Mouse (Mus musculus): ENCODE data around the gene Adarb1.

Gene Adarb1

DNA sequence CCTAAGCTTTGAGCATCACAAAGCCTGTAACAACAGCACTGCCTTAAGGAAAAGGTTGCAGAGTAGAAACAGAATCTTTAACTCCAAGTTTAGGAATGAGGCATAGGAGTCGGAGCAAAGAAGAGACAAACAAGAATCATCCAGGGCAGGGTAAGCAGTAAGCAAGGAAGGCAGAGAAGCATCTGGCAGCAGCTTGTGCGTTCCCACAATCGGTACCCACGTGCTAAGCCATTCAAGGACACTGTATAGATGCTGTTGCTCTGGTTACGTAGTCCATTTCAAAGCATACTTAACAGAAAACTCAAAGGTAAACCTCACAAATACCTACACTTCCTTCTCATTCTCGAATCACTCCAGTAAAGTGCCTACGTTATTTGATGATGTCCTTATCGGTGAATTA lies 35.0 kb downstream of the Adarb1 start:
- CTCF ChIA-PET, result no interaction called here

DNA sequence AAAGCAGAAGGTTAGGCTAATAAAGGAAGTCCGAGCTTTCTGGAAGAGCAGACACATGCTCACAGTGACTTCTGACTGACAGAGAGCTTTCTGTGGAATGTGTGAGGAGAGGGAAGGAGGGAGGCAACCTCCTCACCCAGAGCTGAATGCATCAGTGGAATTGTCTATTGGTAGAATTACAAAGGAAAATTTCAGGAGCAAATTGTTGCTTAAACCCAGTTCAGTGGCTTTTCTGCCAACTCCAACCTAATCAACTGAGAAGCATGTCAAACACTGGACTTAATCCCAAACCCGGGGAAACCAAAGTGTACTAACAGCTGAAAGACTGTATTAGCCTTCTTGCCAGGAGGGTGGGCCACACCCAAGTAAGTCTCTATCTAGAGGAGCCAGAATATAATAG lies 36.9 kb downstream of the Adarb1 start:
- CTCF ChIA-PET, result no interaction called here

DNA sequence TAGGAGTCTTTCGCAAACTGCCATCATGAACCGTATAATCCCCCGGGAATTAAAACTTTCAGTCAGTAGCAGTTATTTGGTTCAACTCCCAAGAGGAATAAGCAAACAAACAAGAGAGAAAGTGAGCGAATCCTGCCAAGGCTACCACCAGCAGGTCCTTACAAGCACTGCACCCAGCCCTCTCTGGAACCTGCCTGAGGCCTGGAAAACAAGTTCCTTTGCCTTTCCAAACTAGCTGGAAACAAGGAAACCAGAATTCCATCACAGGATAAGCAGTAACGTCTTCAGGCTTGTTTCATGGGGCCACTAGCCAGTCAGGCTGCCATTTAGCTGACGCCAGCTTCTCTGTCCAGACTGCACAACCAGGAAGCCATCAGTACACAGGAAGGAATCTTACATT lies 37.4 kb downstream of the Adarb1 start:
- CTCF ChIA-PET, result no interaction called here

DNA sequence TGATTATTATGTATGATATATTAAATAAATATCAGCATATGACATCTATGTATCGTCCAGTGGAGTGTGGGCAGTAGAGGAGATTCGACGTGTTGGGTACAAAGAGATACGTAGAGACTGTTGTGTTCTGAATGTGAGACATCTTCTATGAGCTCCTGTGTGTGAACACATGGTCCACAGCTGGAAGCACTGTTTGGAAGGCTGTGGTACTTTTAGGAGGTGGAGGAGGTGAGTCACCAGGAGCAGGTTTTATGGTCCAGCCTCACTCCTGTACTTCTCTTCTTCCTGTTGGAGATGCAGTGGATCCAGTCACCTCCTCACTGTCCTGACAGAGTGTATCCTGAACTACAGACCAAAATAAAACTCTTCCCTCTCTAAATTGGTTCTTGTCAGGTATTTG lies 38.9 kb downstream of the Adarb1 start:
- CTCF ChIA-PET, result no interaction called here

DNA sequence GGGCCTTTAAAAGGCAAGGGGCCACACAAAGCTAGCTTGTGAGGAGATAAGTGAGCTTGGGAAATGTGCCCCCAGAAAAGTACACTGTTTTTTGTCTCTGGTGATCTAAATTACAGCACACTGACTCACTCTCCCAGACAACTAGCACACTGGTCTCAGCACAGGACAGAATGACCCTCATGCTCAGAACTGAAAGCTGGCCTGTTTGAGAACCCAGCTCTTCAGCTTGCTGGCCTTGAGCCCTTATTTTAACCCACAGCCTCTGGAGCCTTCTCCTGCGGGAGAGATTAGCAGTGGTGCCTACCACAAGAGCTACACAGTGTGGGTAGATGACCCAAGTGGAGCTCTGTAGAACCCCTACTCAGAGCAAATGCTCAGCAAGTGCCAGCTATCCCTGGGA lies 42.0 kb downstream of the Adarb1 start:
- CTCF ChIA-PET, result no interaction called here

DNA sequence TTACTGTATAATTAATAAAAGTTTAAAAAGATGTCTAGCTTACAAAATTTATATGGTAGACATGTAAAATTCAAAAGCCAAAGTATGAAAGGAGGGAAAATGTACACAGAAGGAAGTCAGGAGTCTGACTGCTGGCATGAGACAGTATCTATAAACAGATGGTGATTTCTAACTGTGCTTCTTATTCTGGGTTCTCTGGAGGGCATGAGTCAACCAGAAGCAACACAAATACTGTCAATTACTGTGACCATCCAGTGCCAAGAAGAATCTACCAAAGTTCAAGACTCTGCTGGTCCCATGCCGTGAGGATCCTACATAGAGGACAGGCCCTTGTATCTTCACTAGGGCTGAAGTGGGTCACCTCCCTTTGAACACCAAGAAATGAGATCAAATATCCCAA lies 43.1 kb downstream of the Adarb1 start:
- CTCF ChIA-PET, result no interaction called here

DNA sequence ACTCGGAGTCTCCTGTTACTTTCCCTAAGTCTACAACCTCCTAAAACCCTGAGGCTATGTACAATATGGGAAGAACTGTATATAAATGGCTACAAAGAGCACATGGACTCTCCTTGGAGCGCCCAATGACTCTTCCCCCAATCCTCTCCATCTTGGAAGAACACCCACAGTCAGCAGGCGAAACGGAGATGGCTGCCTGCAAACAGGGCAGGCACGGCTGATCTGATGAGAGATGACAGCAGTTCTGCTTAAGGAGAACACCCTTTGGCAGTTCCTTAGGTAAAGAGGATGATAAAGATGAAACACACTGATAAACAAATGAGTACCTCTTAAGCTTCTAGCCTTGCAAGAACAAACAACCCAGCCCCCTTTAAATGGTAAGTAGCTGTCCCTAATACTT lies 43.7 kb downstream of the Adarb1 start:
- CTCF ChIA-PET, result no interaction called here

DNA sequence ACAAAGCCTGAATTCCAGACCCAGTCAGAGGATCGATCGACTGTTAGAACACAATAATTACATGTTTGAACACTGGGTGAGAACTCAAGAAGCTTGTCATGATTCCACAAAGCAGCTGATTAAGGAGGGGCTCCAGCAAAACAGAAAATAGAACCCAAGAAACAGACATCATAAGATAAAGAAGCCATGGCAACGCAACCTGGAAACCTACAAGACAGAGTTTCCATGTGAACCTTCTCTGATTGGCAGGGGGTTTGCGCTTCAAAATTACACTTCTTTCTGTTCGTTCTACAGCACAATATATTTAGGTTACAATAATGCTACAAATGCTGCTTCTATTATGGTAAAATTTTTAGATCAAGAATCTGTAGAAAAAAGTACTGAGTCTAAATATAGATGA lies 47.9 kb downstream of the Adarb1 start:
- CTCF ChIA-PET, result interaction anchor here (0.7 kb wide), 1 partner anchor 839 kb away, joined by 12 read pairs; no protein-coding TSS in a partner anchor

DNA sequence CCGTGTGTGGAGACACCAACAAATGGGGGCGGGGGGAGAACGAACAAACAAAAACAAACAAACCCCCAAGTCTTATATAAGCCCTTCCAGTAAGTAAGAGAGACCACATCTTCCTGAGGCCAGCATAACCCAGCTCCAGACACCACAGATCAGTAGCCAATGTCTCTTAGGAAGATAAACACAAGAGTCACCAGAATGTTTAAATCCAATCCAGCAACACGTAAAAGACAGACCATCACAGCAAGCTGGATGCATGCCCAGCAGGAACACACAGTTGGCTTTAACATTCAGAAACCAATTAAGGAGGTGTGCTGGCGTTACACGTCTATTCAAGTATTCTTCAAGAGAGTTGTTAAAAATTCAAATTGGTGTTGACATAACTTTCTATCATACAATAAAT lies 50.1 kb downstream of the Adarb1 start:
- CTCF ChIA-PET, result no interaction called here

DNA sequence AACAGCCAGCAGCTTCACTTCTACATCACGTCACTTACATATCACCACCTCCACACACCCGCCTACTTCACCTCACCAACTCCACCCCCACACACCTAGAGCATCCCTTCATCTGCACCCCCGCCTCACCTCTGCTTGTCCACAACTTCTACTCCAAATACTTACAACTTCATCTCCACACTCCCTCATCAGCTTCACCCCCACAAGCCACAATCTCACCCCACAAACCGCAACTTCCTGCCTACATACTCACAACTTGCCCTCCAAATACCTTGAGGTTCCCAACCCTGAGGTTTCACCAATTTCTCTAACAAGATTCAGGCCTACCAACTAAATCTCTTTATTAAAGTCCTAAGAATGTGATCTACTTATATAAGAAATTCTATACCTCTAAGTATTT lies 51.1 kb downstream of the Adarb1 start:
- CTCF ChIA-PET, result no interaction called here

DNA sequence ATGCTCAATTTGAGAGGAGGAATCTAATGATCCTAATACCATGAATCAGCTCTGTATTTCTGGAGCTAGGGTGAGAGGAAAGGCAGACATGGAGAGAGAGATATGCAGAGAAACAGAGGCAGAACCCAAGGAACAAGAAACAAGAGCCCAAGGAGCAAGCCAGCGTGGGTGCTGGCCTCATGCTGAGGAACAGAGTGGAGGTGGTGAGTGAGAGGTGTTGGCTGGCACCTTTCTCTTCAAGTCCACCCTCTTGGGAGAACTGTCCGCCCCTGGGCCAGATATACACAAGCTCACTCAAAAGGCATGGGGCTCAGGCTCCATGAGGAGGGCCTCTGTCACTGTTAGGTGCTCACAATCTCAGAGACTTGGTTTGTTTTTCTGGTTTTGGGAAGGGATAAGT lies 52.9 kb downstream of the Adarb1 start:
- CTCF ChIA-PET, result no interaction called here

DNA sequence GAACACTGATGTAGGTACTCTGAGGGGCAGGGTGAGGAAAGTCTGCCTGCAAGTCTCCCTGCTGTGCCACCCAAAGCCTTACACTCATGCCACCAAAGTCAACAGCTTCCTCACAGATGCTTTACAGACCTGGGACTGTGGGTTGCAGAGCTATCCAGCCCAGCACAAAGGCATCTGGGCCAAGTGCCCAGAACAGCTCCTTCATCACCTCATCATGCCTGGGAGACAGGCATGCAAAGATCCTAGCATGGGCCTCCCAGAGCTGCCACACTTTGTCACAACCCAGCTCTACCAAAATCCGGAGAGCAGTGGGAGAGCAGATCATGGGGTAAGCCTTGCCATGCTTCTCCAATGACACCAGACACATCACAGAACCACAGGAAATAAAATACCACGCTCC lies 57.6 kb downstream of the Adarb1 start:
- CTCF ChIA-PET, result no interaction called here

DNA sequence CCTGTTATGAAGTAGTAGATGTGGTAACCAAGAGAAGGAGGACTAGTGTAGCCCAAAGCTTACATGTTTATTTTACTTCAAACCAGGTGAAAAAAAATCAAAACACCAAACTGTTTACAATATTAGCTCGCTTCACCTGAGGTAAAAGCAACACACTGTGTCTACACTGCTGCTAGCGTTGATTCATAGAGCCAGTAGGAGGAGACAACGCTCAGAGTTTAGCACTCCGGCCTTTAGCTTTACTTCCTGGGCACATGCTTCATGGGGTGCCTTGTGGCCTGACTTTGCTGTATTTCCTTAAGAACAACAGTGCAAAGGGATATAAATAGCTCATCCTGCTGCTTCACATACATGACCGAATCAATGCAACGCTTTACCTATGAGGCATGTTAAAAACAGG lies 60.1 kb downstream of the Adarb1 start:
- CTCF ChIA-PET, result no interaction called here

DNA sequence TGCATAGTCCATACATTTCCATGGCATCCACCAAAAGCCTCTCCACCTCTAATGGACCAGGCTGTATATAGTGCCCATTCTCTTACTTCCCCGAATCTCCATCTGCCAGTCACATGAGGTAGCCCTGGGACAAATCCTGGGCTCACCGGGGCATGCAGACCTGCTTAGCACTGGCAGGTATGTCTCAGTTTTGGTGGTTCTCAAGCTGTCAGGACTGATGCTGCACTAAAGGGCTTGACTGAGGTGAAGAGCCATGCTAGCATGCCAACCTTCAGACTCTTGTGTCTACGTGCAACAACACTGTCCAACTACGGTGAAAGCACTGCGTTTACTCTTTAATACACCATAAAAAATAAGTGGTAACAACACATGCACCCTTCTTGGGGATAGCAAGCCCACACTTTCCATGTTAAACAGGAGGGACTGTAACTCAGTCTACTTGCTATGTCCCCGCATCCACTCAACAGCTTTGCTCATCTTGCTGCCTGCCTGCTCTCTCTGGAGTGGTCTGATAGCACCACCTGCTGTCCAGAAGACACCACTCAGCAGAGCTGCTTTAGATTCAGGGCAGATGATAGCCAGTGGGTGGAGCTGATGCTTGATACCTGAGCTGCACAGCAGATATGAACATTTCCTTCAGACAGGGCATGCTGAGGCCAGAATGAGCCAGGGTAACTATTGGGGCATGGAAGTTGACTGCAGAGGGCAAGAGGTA lies 64.9 kb downstream of the Adarb1 start:
- CTCF ChIA-PET, result no interaction called here

DNA sequence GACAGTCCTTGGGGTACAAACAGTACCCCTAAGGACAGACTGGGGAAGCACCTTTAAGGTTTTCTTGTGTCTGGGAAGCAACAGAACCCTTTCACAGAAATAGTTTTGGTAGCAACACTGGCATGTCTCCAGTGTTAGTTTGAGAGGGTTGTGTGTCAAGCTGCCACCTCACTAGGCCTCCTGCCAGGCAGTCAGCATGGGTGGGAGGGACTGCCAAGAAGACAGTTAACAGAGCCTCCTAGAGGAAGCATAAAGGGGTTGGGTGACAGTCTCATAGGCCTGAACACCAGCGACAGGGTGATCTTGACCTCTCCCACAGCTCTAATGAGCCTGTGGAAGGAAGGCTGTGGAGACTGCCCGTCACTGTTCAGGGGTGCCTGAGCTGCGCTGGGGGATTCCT lies 75.2 kb downstream of the Adarb1 start:
- CTCF ChIA-PET, result no interaction called here

DNA sequence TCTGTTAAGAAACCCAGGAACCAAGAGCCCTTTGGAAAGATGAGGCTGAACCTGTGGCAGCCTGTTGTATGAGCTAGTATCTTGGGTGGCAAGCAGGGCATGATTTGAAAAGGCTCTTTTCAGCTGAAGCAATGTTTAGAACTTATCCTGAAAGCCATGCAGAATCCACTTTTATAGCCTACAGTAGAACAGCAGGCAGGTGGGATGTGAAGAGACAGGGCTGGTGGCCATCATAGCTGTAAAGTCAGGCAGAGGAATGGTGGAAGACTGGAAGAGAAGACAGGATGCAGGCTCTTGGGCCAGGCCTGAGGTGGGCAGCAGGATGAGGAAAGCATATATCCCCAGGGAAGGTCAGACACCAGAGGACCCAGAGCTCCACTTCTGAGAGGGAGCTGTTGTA lies 76.4 kb downstream of the Adarb1 start:
- CTCF ChIA-PET, result no interaction called here

DNA sequence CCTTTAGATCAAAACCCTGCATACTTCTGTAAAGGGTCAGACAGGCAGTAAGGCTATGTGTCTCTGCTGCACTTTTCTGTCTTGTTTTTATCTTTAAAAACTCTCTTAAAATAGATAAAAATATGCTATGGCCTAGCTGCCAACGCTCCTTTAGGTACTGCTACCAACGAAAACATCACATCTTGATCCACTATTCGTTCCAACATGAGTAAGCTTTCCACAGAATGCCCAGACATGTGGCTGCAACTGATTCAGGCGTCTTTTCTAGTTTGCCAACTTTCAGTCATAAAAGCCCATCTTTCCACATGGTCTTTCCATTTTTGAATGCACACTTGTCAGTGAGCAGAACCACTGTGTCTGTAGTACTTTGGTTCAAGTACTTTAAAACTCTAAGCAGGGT lies 77.0 kb downstream of the Adarb1 start:
- CTCF ChIA-PET, result no interaction called here

DNA sequence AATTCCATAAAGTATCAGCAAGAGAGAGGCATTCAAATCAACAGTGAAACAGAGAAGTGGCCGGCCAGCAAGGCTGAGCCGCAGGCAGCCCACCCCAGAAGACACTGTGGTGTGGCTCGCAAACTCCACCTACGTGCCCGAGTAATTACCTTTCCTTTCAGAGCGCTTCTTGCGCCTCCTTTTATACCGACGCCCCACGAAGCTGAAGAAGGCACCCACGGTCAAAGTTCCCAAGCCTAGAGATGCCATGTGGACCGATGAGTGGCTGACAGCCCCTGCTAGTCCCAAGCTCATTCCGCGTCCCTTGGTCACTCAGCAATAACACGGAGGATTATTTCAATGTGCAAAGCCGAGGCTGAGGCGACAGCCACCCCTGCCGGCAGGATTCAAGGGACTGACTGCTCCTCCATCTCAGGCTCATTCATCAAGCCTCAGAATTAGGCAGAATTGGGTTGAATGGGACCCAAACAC lies 78.2 kb downstream of the Adarb1 start:
- CTCF ChIA-PET, result no interaction called here

DNA sequence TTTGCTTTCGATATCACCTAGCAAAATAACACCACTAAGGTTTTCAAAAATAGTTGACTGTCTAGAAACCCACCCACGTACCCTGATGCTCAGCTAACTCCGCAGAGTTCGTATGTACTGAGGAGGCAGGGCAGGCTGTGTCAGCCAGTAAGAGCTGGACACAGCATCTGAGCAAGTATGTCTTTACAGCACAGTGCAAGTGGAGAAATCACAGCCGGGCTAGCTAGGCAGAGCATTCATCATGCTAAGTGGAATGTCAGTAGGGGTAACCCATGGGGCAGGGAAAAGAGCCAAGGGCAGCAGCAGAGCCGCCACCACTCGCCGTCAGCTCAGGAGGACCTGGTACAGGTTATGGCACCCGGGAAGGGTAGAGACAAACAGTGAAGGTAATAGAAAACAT lies 84.6 kb downstream of the Adarb1 start:
- CTCF ChIA-PET, result no interaction called here

DNA sequence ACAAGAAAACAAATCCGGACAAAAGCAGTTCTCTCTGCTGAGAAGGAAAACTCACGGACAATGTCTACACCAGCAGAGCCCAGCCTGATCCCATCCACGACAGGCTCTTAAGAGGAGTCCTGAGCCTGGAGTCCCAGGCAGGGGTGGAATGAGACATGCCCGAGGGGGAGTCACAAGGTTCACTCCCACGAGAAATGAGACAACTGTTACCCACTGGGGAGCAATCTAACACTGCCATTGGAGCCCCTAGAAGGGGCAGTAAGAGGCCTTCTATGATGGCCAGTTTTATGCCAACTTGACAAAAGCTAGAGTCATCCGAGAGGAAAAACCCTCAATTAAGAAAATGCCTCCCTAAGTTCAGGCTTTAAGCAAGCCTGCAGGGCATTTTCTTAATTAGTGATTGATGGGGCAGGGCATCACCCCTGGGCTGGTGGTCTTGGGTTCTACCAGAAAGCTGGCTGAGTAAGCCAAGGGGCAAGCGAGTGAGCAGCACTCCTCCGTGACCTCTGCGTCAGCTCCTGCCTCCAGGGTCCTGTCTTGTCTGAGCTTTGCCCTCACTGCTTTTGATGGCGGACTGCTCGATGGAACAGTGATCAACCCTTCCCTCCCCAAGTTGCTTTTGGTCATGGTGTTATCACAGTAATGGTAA lies 88.5 kb downstream of the Adarb1 start:
- CTCF ChIA-PET, result no interaction called here

DNA sequence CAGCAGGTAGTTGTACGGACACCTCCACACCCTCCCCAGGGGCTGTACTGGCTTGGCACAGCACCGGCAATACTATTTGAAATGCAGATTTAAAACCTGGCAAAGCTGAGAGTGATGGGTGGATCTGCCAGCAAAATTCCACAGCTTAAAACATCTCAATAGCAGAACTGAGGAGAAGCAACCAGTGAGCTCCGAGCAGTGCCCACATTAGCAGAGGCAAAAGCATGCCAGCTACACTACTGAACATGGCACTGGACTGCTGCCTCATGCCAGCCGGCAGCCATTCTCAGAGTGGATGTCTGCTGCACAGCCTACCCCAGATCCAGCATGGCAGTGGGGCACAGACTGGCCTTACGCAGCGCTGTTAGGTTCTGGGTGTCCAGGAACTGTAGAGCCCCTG lies 93.4 kb downstream of the Adarb1 start:
- CTCF ChIA-PET, result no interaction called here

DNA sequence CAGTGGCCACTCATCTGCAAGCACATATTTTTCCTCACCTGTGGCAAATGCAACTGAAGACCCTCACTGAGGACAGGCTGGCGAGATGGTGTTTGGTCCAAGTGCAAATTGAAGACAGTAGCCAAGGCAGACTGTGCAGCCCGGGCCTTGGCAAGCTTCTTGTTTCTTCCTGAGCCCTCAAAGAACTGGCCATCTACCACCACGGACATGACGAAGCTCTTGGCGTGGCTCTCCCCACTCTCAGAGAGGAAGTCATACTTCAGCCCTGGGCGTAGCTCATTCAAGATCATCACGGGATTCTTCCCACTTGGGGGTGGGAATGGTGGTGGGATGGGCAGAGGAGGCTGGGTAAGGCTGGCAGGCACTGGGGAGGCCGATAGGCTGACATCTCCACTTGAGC lies 96.5 kb downstream of the Adarb1 start:
- CTCF ChIA-PET, result no interaction called here

DNA sequence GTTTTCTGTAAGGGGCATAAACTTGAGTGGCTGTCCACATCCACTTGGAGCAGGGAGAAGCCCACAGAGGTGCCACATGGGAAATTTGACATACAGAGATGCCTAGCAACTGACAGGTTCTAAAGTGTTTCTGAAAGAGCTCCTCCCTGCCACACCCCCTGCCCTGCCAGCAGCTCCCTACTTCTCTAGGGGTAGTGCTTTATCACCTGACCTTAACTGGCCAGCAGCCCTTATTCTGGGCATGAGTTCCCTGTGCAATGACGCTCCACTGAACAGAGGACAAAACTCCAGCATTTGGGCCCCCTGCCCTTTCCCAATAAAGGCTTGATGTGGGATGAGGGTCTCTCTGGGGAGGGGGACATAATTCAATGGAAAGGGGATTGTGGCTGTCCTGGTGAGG lies 97.1 kb downstream of the Adarb1 start:
- CTCF ChIA-PET, result no interaction called here

DNA sequence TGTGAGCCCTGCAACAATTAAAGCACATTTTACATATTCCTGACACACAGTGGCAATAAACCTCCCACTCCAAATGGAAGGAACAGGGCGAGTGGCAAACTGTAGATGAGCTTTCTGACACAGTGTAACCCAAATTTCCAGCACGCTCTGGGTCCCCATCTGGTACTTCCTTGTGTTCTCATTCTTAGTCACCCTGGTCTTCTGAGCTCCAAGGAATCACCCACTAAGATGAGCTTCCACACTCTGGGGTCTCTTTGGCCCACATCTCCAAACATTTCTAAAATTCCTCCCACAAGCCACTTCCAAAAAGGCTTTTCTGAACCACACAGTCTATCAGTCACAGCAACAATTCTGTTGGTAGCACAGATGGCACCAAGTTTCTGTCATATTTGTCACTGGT lies 102.4 kb downstream of the Adarb1 start:
- CTCF ChIA-PET, result no interaction called here
